Mouse (Mus musculus): Measurements from ENCODE around the gene Nkapl. TPM values are rescaled to one million over a fixed set of nuclear protein-coding genes. Genes with fewer than 3 reads are reported as not detected.
A peak's percentile ranks its signal among the peaks of the same experiment; 100 is the strongest.
"Not testable (repeated sequence)": the region's sequence is repeated elsewhere in the genome, so short reads cannot be mapped to it uniquely, and the experiment has no call there.

Nkapl gene
- total RNA-seq (2022), result under 1 TPM in 3 of 4 experiments, not detected in 1; 0.19 to 0.22 (median 0.20) TPM

- peak; percentile 64 to 71 for DNase-seq (ENCODE audit: low spot score in 2 of 2)
Measured at GRCm38 (mm10) chr13:21468061-21469019, at the start of gene Nkapl. Gene Nkapl, minus strand, starts transcription at chr13:21468509.

DNA sequence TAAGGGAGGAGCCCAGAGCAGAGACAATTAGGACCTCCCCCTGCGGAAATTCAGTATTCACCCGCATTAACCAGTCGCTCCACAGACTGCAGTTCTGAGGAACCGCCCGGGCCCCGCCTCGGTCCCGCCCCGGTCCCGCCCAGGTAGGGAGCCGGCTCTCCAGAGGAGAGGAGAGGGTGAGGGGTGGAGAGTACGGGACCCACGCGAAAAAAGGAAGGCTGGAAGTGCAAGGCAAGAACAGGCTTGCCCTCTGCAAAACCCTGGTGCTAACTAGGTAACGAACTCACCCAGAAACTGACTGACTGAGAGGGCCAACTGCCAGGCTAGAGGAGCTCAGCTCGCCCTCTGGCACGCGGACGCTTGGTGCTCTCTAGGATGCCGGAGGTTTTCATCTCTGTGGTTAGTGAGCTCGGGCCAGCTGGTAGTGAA is 37.9 kb upstream of the Nkapl start:
- peak; percentile 51 to 59 for DNase-seq (ENCODE audit: low spot score in 2 of 2)

DNA sequence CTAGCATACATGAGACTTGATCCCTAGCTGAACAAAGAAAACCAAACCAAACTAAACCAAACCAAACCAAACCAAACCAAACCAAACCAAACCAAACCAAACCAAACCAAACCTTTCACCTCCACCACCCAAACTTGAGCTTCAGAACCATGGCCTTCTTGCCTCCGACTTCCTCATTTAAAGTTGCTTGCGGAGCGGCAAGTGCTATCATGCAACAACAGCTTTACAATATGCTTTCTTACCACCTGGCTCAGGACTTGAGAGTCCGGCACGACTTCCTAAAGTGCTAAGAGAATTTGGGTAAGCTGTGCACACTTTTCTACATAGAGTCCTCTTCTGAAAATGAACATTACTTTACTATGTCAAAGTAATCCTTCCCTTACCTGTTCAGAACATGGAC is 34.0 kb upstream of the Nkapl start:
- DNase-seq (ENCODE audit: low spot score in 2 of 2), result no peak

DNA sequence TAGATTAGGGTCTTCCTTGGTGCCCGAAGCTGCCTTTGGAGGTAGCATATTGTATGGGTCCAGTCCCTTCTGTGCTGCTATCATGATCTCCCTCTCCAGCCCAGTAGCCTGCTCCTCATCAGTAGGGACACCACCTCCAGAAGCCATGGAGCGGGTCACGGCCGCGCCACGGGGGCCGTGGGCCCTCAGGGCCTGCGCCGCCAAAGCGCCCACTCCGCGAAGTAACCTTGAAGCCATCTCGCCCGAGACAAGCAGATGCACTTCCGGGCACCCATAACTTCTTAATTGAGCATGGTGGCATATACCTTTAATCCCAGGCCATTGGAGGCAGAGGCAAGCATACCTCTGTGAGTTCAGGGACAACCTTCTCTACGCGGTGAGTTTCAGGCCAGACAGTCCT is 32.9 kb upstream of the Nkapl start, which contains the start of gene Gm11273:
TSS of gene Gm11273 (minus strand) at position 237 of the 400 bp plus-strand sequence.
- not testable (repeated sequence) for DNase-seq (ENCODE audit: low spot score in 2 of 2)

- no peak for DNase-seq (ENCODE audit: low spot score in 2 of 2)
Measured at GRCm38 (mm10) chr13:21495080-21495479, 26.8 kb upstream of the Nkapl start, which contains the start of gene AK157302. Gene AK157302, plus strand, starts transcription at chr13:21495223.

- DNase-seq (ENCODE audit: low spot score in 2 of 2), result no peak
Measured at GRCm38 (mm10) chr13:21492847-21493246, 24.5 kb upstream of the Nkapl start.

DNA sequence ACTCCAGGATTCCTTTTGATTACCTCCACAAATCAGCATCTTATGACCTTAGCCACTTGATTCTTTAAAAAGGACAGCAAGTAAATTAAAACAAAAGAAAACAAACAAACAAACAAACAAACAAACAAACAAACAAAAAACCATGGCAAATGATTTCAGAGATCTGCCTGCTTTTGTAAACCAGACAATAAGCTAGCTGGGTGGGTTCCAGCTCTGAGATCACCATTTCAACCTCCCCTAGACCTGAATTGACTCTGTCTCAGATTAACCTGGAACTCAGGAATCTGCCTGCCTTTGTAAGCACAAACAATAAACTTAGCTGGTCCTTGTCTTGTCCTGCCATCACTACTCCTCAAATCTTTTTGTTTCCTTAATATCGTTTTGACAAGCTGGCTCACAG is 18.6 kb upstream of the Nkapl start:
- no peak for DNase-seq (ENCODE audit: low spot score in 2 of 2)

- DNase-seq (ENCODE audit: low spot score in 2 of 2), result peak; percentile 37 to 38
Measured at GRCm38 (mm10) chr13:21478759-21479670, 10.7 kb upstream of the Nkapl start, which contains the start of the genes Zkscan4 and Gm10065. Gene Zkscan4, plus strand, starts transcription at chr13:21478907. Gene Gm10065, minus strand, starts transcription at chr13:21479441.

- DNase-seq (ENCODE audit: low spot score in 2 of 2), result no peak
Measured at GRCm38 (mm10) chr13:21472427-21472826, 4.1 kb upstream of the Nkapl start.

GRCm38 (mm10) chr13:21469097-21469496 is 788 bp upstream of the Nkapl start:
- no peak for DNase-seq (ENCODE audit: low spot score in 2 of 2)

DNA sequence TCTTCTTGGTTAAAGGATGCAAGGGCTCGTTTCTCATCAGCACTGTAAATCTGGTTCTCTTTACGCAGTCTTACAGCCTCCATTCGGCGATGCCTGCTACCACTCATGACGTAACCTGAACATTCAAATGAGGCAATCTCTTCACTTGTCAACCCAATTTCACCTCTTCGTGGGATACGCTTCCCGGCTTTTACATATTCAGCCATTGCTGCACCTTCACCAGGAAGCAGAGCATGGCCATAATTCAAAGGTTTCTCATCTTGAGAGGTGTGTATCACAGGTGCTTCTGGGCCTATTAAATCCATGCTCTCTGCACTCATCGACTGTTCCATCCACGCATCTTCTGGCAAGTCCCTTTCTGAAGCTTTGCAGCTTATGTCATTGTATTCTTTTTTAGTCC is 973 bp downstream of the Nkapl start:
- DNase-seq (ENCODE audit: low spot score in 2 of 2), result no peak

GRCm38 (mm10) chr13:21462516-21462915 is 5.8 kb downstream of the Nkapl start:
- DNase-seq (ENCODE audit: low spot score in 2 of 2), result not testable (repeated sequence)

DNA sequence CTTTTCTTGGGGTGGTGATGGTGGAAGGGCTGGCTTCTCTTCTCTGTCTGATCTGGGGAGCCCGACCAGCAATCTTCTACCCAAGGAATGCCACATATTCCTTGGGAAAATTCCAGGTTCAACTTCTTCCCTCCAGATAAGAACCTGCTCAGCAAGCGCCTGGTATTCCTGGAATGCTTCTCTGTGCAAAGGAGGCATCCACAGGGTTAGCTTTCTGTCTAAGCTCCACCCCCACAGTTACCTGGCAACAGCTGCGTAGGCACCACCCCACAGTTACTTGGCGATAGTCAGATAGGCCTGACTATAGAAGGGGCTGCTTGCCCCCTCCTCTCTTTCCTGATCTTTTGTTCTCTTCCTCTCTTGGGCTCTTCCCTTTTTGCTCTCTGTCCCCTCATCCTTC is 12.0 kb downstream of the Nkapl start:
- no peak for DNase-seq (ENCODE audit: low spot score in 2 of 2)

- no peak for DNase-seq (ENCODE audit: low spot score in 2 of 2)
Measured at GRCm38 (mm10) chr13:21454133-21454532, 14.2 kb downstream of the Nkapl start.

- peak; percentile 66 to 70 for DNase-seq (ENCODE audit: low spot score in 2 of 2)
Measured at GRCm38 (mm10) chr13:21453449-21453848, 14.9 kb downstream of the Nkapl start, which contains the start of gene Zscan26. Gene Zscan26, minus strand, starts transcription at chr13:21453730.

- no peak for DNase-seq (ENCODE audit: low spot score in 2 of 2)
Measured at GRCm38 (mm10) chr13:21453042-21453441, 15.3 kb downstream of the Nkapl start.

DNA sequence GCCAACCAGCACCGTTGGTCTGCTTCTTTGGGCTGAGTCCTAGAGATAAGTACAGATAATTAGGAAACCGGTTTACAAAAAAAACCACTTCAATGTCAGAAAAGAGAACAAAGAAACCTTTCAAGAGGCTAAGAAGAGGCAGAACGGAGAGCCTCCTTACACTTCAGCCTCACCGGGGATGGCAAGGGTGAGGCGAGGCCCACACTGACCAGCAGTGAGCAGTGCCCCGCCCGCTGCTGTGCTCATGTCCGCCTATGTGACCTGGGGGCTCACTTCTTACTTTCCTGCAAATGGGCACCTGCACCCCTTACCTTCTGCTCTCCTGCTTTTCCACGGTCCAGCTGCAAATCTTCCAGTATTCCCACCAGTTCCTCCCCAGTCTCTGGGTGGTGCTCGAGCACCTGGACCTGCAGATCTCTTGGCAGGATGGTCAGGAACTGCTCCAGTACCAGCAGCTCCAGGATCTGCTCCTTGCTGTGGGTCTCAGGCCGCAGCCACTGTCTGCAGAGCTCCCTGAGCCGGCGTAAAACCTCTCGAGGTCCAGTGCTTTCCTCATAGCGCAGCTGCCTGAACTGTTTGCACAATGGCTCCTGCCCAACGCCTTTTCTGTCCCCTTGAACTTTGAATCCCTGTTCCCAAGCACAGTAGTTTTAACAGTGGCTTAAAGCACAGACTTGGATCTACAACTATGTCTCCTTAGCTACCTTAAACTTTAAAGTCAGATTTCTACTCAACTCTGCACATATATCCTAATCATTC is 20.3 kb downstream of the Nkapl start:
- no peak for DNase-seq (ENCODE audit: low spot score in 2 of 2)

GRCm38 (mm10) chr13:21446796-21447195 is 21.5 kb downstream of the Nkapl start:
- DNase-seq (ENCODE audit: low spot score in 2 of 2), result no peak

GRCm38 (mm10) chr13:21441207-21441572 is 27.1 kb downstream of the Nkapl start:
- no peak for DNase-seq (ENCODE audit: low spot score in 2 of 2)

DNA sequence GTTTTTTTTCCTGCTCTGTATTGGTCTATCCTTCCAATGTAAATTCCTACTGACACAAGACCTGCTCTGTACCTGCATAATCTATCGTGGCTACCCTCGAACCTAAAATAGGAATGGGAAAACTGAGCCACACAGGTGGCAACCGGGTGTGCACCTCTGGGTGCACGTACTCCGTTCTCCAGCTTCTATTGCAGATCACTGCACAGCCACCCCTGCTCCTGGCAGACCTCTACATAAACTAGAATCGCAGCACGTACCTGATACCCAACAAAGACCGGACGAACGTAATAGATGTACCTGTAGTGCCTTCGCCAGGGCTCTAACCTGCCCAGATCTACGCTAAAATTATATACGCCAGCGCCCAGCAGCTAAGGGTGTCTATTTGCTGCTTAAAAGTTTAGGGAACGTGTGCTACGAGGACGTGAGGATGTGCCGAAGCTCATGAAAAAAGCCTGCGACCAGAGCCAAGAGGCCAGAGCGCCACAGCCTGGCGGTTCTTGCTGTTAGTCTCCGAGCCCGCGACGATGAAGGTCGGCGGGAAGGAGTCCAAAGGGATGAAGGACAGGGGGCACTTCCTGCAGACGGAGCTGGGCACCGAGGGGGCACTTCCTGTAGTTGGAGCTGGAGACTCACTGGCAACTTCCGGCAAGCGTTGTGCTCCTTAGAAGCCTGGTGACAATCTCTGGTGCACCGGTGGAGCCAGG is 27.7 kb downstream of the Nkapl start, which contains the start of gene Pgbd1:
TSS of gene Pgbd1 (minus strand) at position 556 of the 704 bp plus-strand sequence.
- DNase-seq (ENCODE audit: low spot score in 2 of 2), result peak; percentile 20 to 31

Data from gastrocnemius, adult 8-10 months (tissue).